ENCODE assay signal across 9 mouse cellular contexts in the genomic region with DNA sequence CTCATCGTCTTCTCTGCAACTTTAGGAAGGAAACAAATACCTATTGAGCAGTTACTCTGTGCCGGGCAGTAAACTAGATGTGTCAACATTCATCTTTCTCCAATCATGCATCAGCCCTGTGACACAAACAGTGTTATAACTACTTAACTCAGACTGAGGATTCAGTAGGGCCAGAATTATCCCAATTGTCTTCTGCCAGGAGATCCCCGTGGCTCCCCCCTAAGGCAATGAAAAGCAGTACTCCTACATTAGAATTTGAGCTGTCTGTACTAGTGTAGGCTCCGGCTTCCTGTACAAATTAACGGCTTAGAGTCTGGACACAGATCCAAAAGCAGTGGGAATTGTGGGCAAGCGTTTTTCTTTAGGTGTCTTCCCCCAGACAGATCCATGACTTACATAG. TPM values are rescaled to one million over a fixed set of nuclear protein-coding genes. Genes with fewer than 3 reads are reported as not detected.
DNase-seq lines count a peak whose midpoint lies in the region; TF ChIP-seq lines count a peak whose summit lies in the region.
"Had no signal": no experiment of that assay in that cellular context is flagged by ENCODE, and none has a peak within 500 bp of the region (broad histone marks: within the 10 kb centered on the region; RNA-seq: fewer than 3 reads in every experiment).

No protein-coding gene starts in this region.

- H3ac ChIP-seq in myocyte (ENCODE audit: control insufficient read depth, insufficient read length): no peak overlapping the region

- no peaks in the 10 kb centered on the region for H3K27me3 ChIP-seq in limb, embryonic 10.5 days (ENCODE audit: low read depth, poor library complexity, severe bottlenecking)
- H3K27me3 ChIP-seq in myocyte (ENCODE audit: control insufficient read depth, insufficient read depth, insufficient read length): no peaks in the 10 kb centered on the region

- H3K9me3 ChIP-seq in limb, embryonic 10.5 days (replicated peaks): no peaks in the 10 kb centered on the region

- peak overlapping the region; percentile 97 for H3K4me2 ChIP-seq in myocyte (ENCODE audit: low read depth)

- peaks cover 42% of the 10 kb centered on the region for H3K79me2 ChIP-seq in myocyte (ENCODE audit: control insufficient read depth, insufficient read depth)

- no peak for TF ChIP-seq POLR2A in embryonic fibroblast, embryonic 13.5 days (IDR thresholded peaks at IDR 0.05; ENCODE audit: low read depth, low read length)
- TF ChIP-seq POLR2A in myocyte (IDR thresholded peaks at IDR 0.05; ENCODE audit: insufficient read length, low read depth): no peak

- H3K27ac ChIP-seq in embryonic fibroblast, embryonic 13.5 days (ENCODE audit: insufficient read depth, low read length): no peak overlapping the region
- H3K27ac ChIP-seq in limb, embryonic 10.5 days: no peak overlapping the region

- peaks cover 64% of the 10 kb centered on the region for H3K36me3 ChIP-seq in limb, embryonic 10.5 days
- peaks cover 10% of the 10 kb centered on the region for H3K36me3 ChIP-seq in myocyte (ENCODE audit: control insufficient read depth, insufficient read depth)

- H3K4me1 ChIP-seq in embryonic fibroblast, embryonic 13.5 days (ENCODE audit: control insufficient read depth, insufficient read depth, low read length): 0 out of 2 replicates have a peak, but pooled peaks cover 3% of the 10 kb centered on the region
- peaks cover 16% of the 10 kb centered on the region for H3K4me1 ChIP-seq in limb, embryonic 10.5 days

- WGBS in limb, embryonic 10.5 days: 77% methylated on average over 6 of the region's 6 CpGs

- peak; percentile 35 for DNase-seq in layer of hippocampus, adult 11-12 months (ENCODE audit: low spot score)
- DNase-seq in layer of hippocampus, postnatal 14 days (ENCODE audit: low spot score in 2 of 2): no peak
- DNase-seq in limb, embryonic 10.5 days (ENCODE audit: low spot score): no peak
- no peak for DNase-seq in Muller cell, postnatal 12 days (ENCODE audit: inconsistent ontology term)
- DNase-seq in urinary bladder, adult 2 months (ENCODE audit: low spot score): no peak
- DNase-seq in right cerebral cortex, postnatal 10 days (ENCODE audit: low spot score in 2 of 2): no peak
- DNase-seq: right cerebral cortex, postnatal 25 days had no signal

- peak overlapping the region; percentile 89 for H3K4me3 ChIP-seq in embryonic fibroblast, embryonic 13.5 days (ENCODE audit: insufficient read depth, low read length)
- peak overlapping the region; percentile 94 for H3K4me3 ChIP-seq in limb, embryonic 10.5 days
- H3K4me3 ChIP-seq in myocyte: peak overlapping the region; percentile 91

- TF ChIP-seq CTCF in embryonic fibroblast, embryonic 13.5 days (IDR thresholded peaks at IDR 0.05; ENCODE audit: borderline replicate concordance, insufficient read depth, low read length): no peak

TF ChIP-seq in myocyte, 11 proteins besides CTCF, POLR2A, EP300 and RAD21:
- no peak for TF ChIP-seq TCF12 (IDR thresholded peaks at IDR 0.05; ENCODE audit: insufficient read depth, poor library complexity, severe bottlenecking)
- TF ChIP-seq MAX (IDR thresholded peaks at IDR 0.05; ENCODE audit: low read depth): no peak
- no peak for TF ChIP-seq TCF3 (IDR thresholded peaks at IDR 0.05; ENCODE audit: insufficient read length, low read depth)
- TF ChIP-seq MYOG (IDR thresholded peaks at IDR 0.05; ENCODE audit: control insufficient read depth in 1 of 3, insufficient read depth in 1 of 3, insufficient read length in 2 of 3, low read depth in 2 of 3): no peak
- no peak for TF ChIP-seq CEBPB (IDR thresholded peaks at IDR 0.05; ENCODE audit: insufficient read depth, poor library complexity, severe bottlenecking)
- no peak for TF ChIP-seq USF1 (IDR thresholded peaks at IDR 0.05; ENCODE audit: low read depth)

RNA-seq across cellular contexts. Expression of a gene that starts 1.1 kb away (rescaled TPM):
- 10 to 100 TPM in 1 of 2 experiments, 1 to 10 TPM in 1; 8.8 to 10.1 TPM for total RNA-seq in layer of hippocampus, postnatal 14 days (2021)
- polyA plus RNA-seq in embryonic fibroblast, embryonic 13.5 days (2011; ENCODE audit: insufficient read length, low read depth, missing spikeins): 17.2 and 22.1 TPM in 2 replicates
- polyA plus RNA-seq in limb, embryonic 10.5 days (2016; fragmentation: Nextera tagmentation; extraction: Ambion mirVana): 188 and 204 TPM in 2 replicates
- polyA plus RNA-seq in myocyte (2012; fragmentation: generic; extraction: Trizol): 14.1 TPM
- 5.9 and 7.0 TPM in 2 replicates for polyA plus RNA-seq in urinary bladder, adult 2 months (2012; rRNA removed)

RNA-seq across cellular contexts. Expression of a gene that starts 1.2 kb away (rescaled TPM):
- 10 to 100 TPM; 90.6 to 91.7 TPM for total RNA-seq in layer of hippocampus, postnatal 14 days (2021)
- 285 and 290 TPM in 2 replicates for polyA plus RNA-seq in embryonic fibroblast, embryonic 13.5 days (2011; ENCODE audit: insufficient read length, low read depth, missing spikeins)
- 420 and 432 TPM in 2 replicates for polyA plus RNA-seq in limb, embryonic 10.5 days (2016; fragmentation: Nextera tagmentation; extraction: Ambion mirVana)
- 291 TPM for polyA plus RNA-seq in myocyte (2012; fragmentation: generic; extraction: Trizol)
- 77.0 and 87.9 TPM in 2 replicates for polyA plus RNA-seq in urinary bladder, adult 2 months (2012; rRNA removed)

RNA-seq across cellular contexts. Expression of a gene that starts 22.4 kb away (rescaled TPM):
- 100 to 1,000 TPM; 193 to 203 TPM for total RNA-seq in layer of hippocampus, postnatal 14 days (2021)
- 121 and 131 TPM in 2 replicates for polyA plus RNA-seq in embryonic fibroblast, embryonic 13.5 days (2011; ENCODE audit: insufficient read length, low read depth, missing spikeins)
- polyA plus RNA-seq in limb, embryonic 10.5 days (2016; fragmentation: Nextera tagmentation; extraction: Ambion mirVana): 142 and 155 TPM in 2 replicates
- 120 TPM for polyA plus RNA-seq in myocyte (2012; fragmentation: generic; extraction: Trizol)
- 75.3 and 95.1 TPM in 2 replicates for polyA plus RNA-seq in urinary bladder, adult 2 months (2012; rRNA removed)

RNA-seq across cellular contexts. Expression of a gene that starts 35.5 kb away (rescaled TPM):
- total RNA-seq in layer of hippocampus, postnatal 14 days (2021): 10 to 100 TPM; 29.6 to 31.2 TPM
- polyA plus RNA-seq in embryonic fibroblast, embryonic 13.5 days (2011; ENCODE audit: insufficient read length, low read depth, missing spikeins): 2.1 and 2.5 TPM in 2 replicates
- polyA plus RNA-seq in limb, embryonic 10.5 days (2016; fragmentation: Nextera tagmentation; extraction: Ambion mirVana): 6.8 and 8.4 TPM in 2 replicates
- 1.5 TPM for polyA plus RNA-seq in myocyte (2012; fragmentation: generic; extraction: Trizol)
- polyA plus RNA-seq in urinary bladder, adult 2 months (2012; rRNA removed): 3.8 and 4.3 TPM in 2 replicates
